Mouse (Mus musculus) forebrain, embryonic 11.5 days (tissue): ENCODE data around the gene Mapk1ip1l. TPM values are rescaled to one million over a fixed set of nuclear protein-coding genes. Genes with fewer than 3 reads are reported as not detected.

Experiments used
- ATAC-seq: fragments of 200-750 bp; cut with Nextera tagmentation; replicated peaks from 2 replicates; pipeline ENCODE4 v1.8.0; 2017; ENCODE audit warnings: moderate TSS enrichment; ENCODE audit not compliant: low FRiP score
- DNase-seq: peaks from one replicate; pipeline ENCODE4 v3.0.0-alpha.2; 2017; ENCODE audit warnings: low spot score
- H3K27ac ChIP-seq: fragments of 300-500 bp; sonication (generic); 2 replicates; pipeline ENCODE4 v1.5.1; 2014; ENCODE audit warnings: low read depth, low read length
- H3K27me3 ChIP-seq: fragments of 300-500 bp; sonication (generic); 2 replicates; pipeline ENCODE4 v1.6.1; 2014; ENCODE audit warnings: mild to moderate bottlenecking, low read length, mixed read lengths; ENCODE audit not compliant: control insufficient read depth, insufficient read depth
- H3K36me3 ChIP-seq: fragments of 300-500 bp; sonication (generic); 2 replicates; pipeline ENCODE4 v1.6.1; 2014; ENCODE audit warnings: mild to moderate bottlenecking, low read length, moderate library complexity, mixed read lengths; ENCODE audit not compliant: control insufficient read depth, insufficient read depth
- H3K4me1 ChIP-seq: fragments of 300-500 bp; sonication (generic); replicated peaks from 2 replicates; pipeline ENCODE4 v1.6.1; 2014; ENCODE audit warnings: low read length, mixed read lengths; ENCODE audit not compliant: control insufficient read depth, insufficient read depth
- H3K4me2 ChIP-seq: fragments of 300-500 bp; sonication (generic); 2 replicates; pipeline ENCODE4 v1.6.1; 2014; ENCODE audit warnings: low read depth, mild to moderate bottlenecking, low read length, moderate library complexity, mixed read lengths; ENCODE audit not compliant: severe bottlenecking
- H3K4me3 ChIP-seq: fragments of 300-500 bp; sonication (generic); 2 replicates; pipeline ENCODE4 v1.5.1; 2014; ENCODE audit warnings: low read depth, low read length
- H3K9ac ChIP-seq: fragments of 300-500 bp; sonication (generic); 2 replicates; pipeline ENCODE4 v1.6.1; 2014; ENCODE audit warnings: low read length
- H3K9me3 ChIP-seq: fragments of 300-500 bp; sonication (generic); 2 replicates; pipeline ENCODE4 v1.6.1; 2016; ENCODE audit warnings: low read length, mixed read lengths; ENCODE audit not compliant: control insufficient read depth
- WGBS: fragments of 180-500 bp; shearing (Covaris S2); extraction: QIAGEN DNeasy Blood & Tissue Kit; methylation state at CpG from one replicate; pipeline ENCODE4 v1.1.7; 2014; 5-methylcytosine and 5-hydroxymethylcytosine counted together
- polyA plus RNA-seq: library from polyadenylated mRNA; unstranded; fragments of >200 nt; fragmentation: Nextera tagmentation; extraction: Ambion mirVana; gene quantifications from 2 replicates; pipeline ENCODE4 v1.2.1, GENCODE M21; 2014

The Mapk1ip1l gene
- polyA plus RNA-seq, 1 experiment from 2014 or later: 122 TPM

GRCm38 (mm10) chr14:47370790-47371189 lies 72.7 kb downstream of the Mapk1ip1l start:
- Histone ChIP-seq H3K36me3 (no peaks in the 10 kb centered on the region), H3K4me1 (no peaks in the 10 kb centered on the region; the same call in 1 of the 2 replicates), H3K9me3 (no peaks in the 10 kb centered on the region), H3K27ac (no peak overlapping the region), H3K9ac (no peak overlapping the region), H3K27me3 (peaks cover 17% of the 10 kb centered on the region), H3K4me2 (no peak overlapping the region), H3K4me3 (no peak overlapping the region)
- ATAC-seq: no peak
- no peak for DNase-seq
- 84% methylated on average over 3 of the region's 3 CpGs for whole genome bisulfite sequencing

GRCm38 (mm10) chr14:47371689-47372088 lies 73.6 kb downstream of the Mapk1ip1l start:
- Histone ChIP-seq H3K4me1 (no peaks in the 10 kb centered on the region; the same call in 1 of the 2 replicates), H3K4me3 (no peak overlapping the region), H3K27me3 (peaks cover 17% of the 10 kb centered on the region), H3K36me3 (no peaks in the 10 kb centered on the region), H3K27ac (no peak overlapping the region), H3K4me2 (no peak overlapping the region), H3K9me3 (no peaks in the 10 kb centered on the region), H3K9ac (no peak overlapping the region)
- ATAC-seq (no peak), DNase-seq (no peak)
- 75% methylated on average over 6 of the region's 6 CpGs for WGBS

Other genes with a start within 250 kb of the Mapk1ip1l start
- gene Gch1, start 108.9 kb upstream of the Mapk1ip1l start, polyA plus RNA-seq: 1.4 and 2.4 TPM in 2 replicates
- 54.2 and 57.8 TPM in 2 replicates for gene Wdhd1, start 21.4 kb upstream of the Mapk1ip1l start, polyA plus RNA-seq
- 5.2 and 5.5 TPM in 2 replicates for gene Socs4, start 21.3 kb upstream of the Mapk1ip1l start, polyA plus RNA-seq
- gene Lgals3, start 69.5 kb downstream of the Mapk1ip1l start, polyA plus RNA-seq: 0.24 and 0.97 TPM in 2 replicates
- gene Dlgap5, start 120.1 kb downstream of the Mapk1ip1l start, polyA plus RNA-seq: 77.6 and 90.4 TPM in 2 replicates
- gene Fbxo34, start 152.2 kb downstream of the Mapk1ip1l start, polyA plus RNA-seq: 22.9 and 27.6 TPM in 2 replicates